Mouse (Mus musculus) forebrain, postnatal 0 days (tissue): Measurements from ENCODE around the gene Kcnn1. TPM values are rescaled to one million over a fixed set of nuclear protein-coding genes. Genes with fewer than 3 reads are reported as not detected.

Experiments
- ATAC-seq: fragments of 200-750 bp; cut with Nextera tagmentation; 2 replicates; pipeline ENCODE4 v1.8.0; 2017; ENCODE audit warnings: mild to moderate bottlenecking, moderate library complexity
- DNase-seq: peaks from one replicate; pipeline ENCODE4 v3.0.0-alpha.2; 2015
- H3K27ac ChIP-seq: fragments of 300-500 bp; sonication (generic); 2 replicates; pipeline ENCODE4 v1.5.1; 2014; ENCODE audit warnings: low read depth, mild to moderate bottlenecking, antibody characterized with exemption, low read length, moderate library complexity, mixed read lengths
- H3K27me3 ChIP-seq: fragments of 300-500 bp; sonication (generic); 2 replicates; pipeline ENCODE4 v1.6.1; 2014; ENCODE audit warnings: mild to moderate bottlenecking, low read length, mixed read lengths; ENCODE audit not compliant: insufficient read depth
- H3K36me3 ChIP-seq: fragments of 300-500 bp; sonication (generic); 2 replicates; pipeline ENCODE4 v1.6.1; 2014; ENCODE audit warnings: mild to moderate bottlenecking, moderate library complexity; ENCODE audit not compliant: insufficient read depth
- H3K4me1 ChIP-seq: fragments of 300-500 bp; sonication (generic); 2 replicates; pipeline ENCODE4 v1.6.1; 2014; ENCODE audit warnings: antibody characterized with exemption; ENCODE audit not compliant: insufficient read depth
- H3K4me2 ChIP-seq: fragments of 300-500 bp; sonication (generic); 2 replicates; pipeline ENCODE4 v1.6.1; 2014; ENCODE audit warnings: low read depth, mild to moderate bottlenecking, moderate library complexity
- H3K4me3 ChIP-seq: fragments of 300-500 bp; sonication (generic); 2 replicates; pipeline ENCODE4 v1.5.1; 2014; ENCODE audit warnings: low read depth, low read length, mixed read lengths
- H3K9ac ChIP-seq: fragments of 300-500 bp; sonication (generic); 2 replicates; pipeline ENCODE4 v1.6.1; 2014; ENCODE audit warnings: mild to moderate bottlenecking
- H3K9me3 ChIP-seq: fragments of 300-500 bp; sonication (generic); 2 replicates; pipeline ENCODE4 v1.6.1; 2016; ENCODE audit warnings: low read length
- CTCF ChIP-seq: sonication (generic); IDR thresholded peaks from 2 replicates; pipeline ENCODE4 v1.5.1; 2016; ENCODE audit warnings: antibody characterized with exemption, control low read depth, low read depth
- WGBS: fragments of 180-500 bp; shearing (Covaris S2); extraction: QIAGEN DNeasy Blood & Tissue Kit; methylation state at CpG from one replicate; pipeline ENCODE4 v1.1.7; 2014; 5-methylcytosine and 5-hydroxymethylcytosine counted together
- polyA plus RNA-seq: library from polyadenylated mRNA; unstranded; fragments of >200 nt; fragmentation: Nextera tagmentation; extraction: Ambion mirVana; gene quantifications from 2 replicates; pipeline ENCODE4 v1.2.1, GENCODE M21; 2015
- total RNA-seq: library from RNA; depleted of rRNA; stranded (reverse); fragments of >200 nt; gene quantifications from 2 replicates; pipeline ENCODE4 v1.2.3, GENCODE M21; 2014

Gene Kcnn1
- total and polyA plus RNA-seq, 2 experiments from 2014 or later, result 9.8 to 20.5 TPM

- no peak for TF ChIP-seq CTCF
- Histone ChIP-seq H3K9me3 (no peaks in the 10 kb centered on the region), H3K4me2 (no peak overlapping the region), H3K36me3 (peaks cover 27% of the 10 kb centered on the region), H3K4me3 (0 out of 2 replicates have a peak overlapping the region, but pooled peaks have one; percentile 0), H3K4me1 (peaks cover 4% of the 10 kb centered on the region; the same call in 1 of the 2 replicates), H3K27ac (no peak overlapping the region), H3K27me3 (peaks cover 25% of the 10 kb centered on the region), H3K9ac (no peak overlapping the region)
- ATAC-seq (no peak), DNase-seq (peak; percentile 21)
- WGBS, result 35% methylated on average over 20 of the region's 20 CpGs
These were observed 30.0 kb upstream of the Kcnn1 start for GRCm38 (mm10) chr8:70892896-70893655.

- ATAC-seq (no peak), DNase-seq (peak; percentile 17)
- Histone ChIP-seq H3K36me3 (peaks cover 27% of the 10 kb centered on the region), H3K4me1 (peaks cover 4% of the 10 kb centered on the region; the same call in 1 of the 2 replicates), H3K4me3 (0 out of 2 replicates have a peak within 1 kb of the TSS, but pooled peaks have one; percentile 0), H3K4me2 (no peak within 1 kb of the TSS), H3K27me3 (peaks cover 25% of the 10 kb centered on the region), H3K9ac (no peak within 1 kb of the TSS), H3K27ac (no peak within 1 kb of the TSS), H3K9me3 (no peaks in the 10 kb centered on the region)
- WGBS, result 11% methylated on average over 80 of the region's 80 CpGs
- TF ChIP-seq CTCF, result no peak
These were observed 29.2 kb upstream of the Kcnn1 start, which contains the start of gene Slc5a5 for GRCm38 (mm10) chr8:70892022-70892895. Gene Slc5a5 (minus strand): TSS chr8:70892757.

GRCm38 (mm10) chr8:70891356-70891755, 28.3 kb upstream of the Kcnn1 start:
- Histone ChIP-seq H3K9ac (no peak overlapping the region), H3K27ac (no peak overlapping the region), H3K4me1 (peaks cover 1% of the 10 kb centered on the region; the same call in 1 of the 2 replicates), H3K27me3 (peaks cover 25% of the 10 kb centered on the region), H3K4me3 (no peak overlapping the region), H3K36me3 (peaks cover 27% of the 10 kb centered on the region), H3K9me3 (no peaks in the 10 kb centered on the region), H3K4me2 (no peak overlapping the region)
- 16% methylated on average over 21 of the region's 21 CpGs for WGBS
- no peak for ATAC-seq
- TF ChIP-seq CTCF, result no peak
- no peak for DNase-seq

- no peak for DNase-seq
- 94% methylated on average over 5 of the region's 5 CpGs for WGBS
- peaks cover 25% of the 10 kb centered on the region for H3K27me3 ChIP-seq
- no peak overlapping the region for H3K4me3 ChIP-seq
- H3K4me2 ChIP-seq, result no peak overlapping the region
- H3K9ac ChIP-seq, result no peak overlapping the region
- H3K9me3 ChIP-seq, result no peaks in the 10 kb centered on the region
- TF ChIP-seq CTCF, result no peak
- H3K27ac ChIP-seq, result no peak overlapping the region
- no peak for ATAC-seq
- no peaks in the 10 kb centered on the region for H3K4me1 ChIP-seq
- H3K36me3 ChIP-seq, result peaks cover 25% of the 10 kb centered on the region
These were observed 27.6 kb upstream of the Kcnn1 start for GRCm38 (mm10) chr8:70890656-70891055.

- 5% methylated on average over 17 of the region's 18 CpGs for WGBS
- Histone ChIP-seq H3K27ac (no peak overlapping the region), H3K4me2 (peak overlapping the region; percentile 23; the same call in 1 of the 2 replicates), H3K9me3 (no peaks in the 10 kb centered on the region), H3K36me3 (peaks cover 3% of the 10 kb centered on the region; the same call in 1 of the 2 replicates), H3K4me3 (no peak overlapping the region), H3K4me1 (no peaks in the 10 kb centered on the region), H3K27me3 (peaks cover 16% of the 10 kb centered on the region), H3K9ac (no peak overlapping the region)
- peak; percentile 40; the same call in 1 of the 2 replicates for ATAC-seq
- DNase-seq, result no peak
- no peak for TF ChIP-seq CTCF
These were observed 24.6 kb upstream of the Kcnn1 start for GRCm38 (mm10) chr8:70887669-70888068.

- Histone ChIP-seq H3K4me3 (no peak overlapping the region), H3K27ac (no peak overlapping the region)
- 22% methylated on average over 12 of the region's 12 CpGs for WGBS
These were observed 22.6 kb upstream of the Kcnn1 start for GRCm38 (mm10) chr8:70885612-70886011.

More at GRCm38 (mm10) chr8:70885612-70886011, 22.6 kb upstream of the Kcnn1 start:
- Histone ChIP-seq H3K36me3 (no peaks in the 10 kb centered on the region), H3K9ac (no peak overlapping the region), H3K27me3 (peaks cover under 1% of the 10 kb centered on the region), H3K9me3 (no peaks in the 10 kb centered on the region), H3K4me1 (no peaks in the 10 kb centered on the region), H3K4me2 (no peak overlapping the region)
- no peak for DNase-seq
- ATAC-seq, result no peak
- TF ChIP-seq CTCF, result no peak
